Mouse (Mus musculus) frontal cortex, postnatal 25 days (tissue): ENCODE measurements around the gene Myo18a.
"Not testable (repeated sequence)": the region's sequence is repeated elsewhere in the genome, so short reads cannot be mapped to it uniquely, and the experiment has no call there.

Experiments used
- DNase-seq, 2 experiments: peaks; one replicate each; pipeline ENCODE4 v3.0.0; 2022; ENCODE audit warnings: low spot score in 2 of 2

The Myo18a gene

DNA sequence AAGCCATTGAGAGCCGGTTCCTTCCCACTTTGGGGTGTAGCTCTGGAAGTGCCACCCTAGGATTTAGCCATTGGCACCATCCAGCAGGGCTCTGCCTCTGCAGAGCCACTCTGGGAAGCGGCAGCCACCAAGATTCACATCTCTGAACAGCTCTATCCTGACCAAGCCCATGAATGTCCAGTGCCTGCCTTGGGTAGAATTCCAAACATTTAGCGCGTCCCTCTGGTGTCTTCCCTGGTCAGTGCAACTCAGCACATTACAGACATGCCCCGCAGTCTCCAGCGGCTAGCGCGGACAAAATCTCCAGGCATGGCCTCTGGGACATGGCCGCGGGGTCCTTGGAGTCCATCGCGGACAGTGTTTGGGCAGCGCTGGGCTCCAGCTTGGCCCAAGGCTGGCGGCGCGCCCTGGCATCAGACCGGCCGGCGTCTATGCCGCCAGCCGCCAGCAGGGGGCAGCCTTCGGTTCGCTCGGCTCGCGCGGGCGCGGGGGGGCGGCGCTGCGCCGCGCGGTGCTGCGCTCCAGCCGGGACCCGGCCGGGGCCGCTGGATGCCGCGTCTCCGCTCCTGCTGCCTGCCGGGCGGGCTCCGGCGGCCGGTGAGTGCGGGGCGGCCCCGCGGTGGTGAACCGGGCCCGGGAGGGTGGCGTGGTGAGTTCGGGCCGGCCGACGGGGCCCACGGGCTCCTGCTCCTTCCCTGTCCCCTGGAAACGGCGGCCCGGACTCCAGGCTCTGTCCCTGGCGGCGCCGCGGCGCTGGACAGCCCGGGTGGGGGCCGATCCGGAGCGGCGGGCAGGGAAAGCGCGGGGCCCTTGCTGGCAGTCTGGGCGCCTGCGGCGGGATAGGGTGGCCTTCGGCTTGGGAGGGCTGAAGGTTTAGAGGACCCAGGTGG lies at the start of gene Myo18a:
Gene Myo18a (plus strand): TSS at position 464 of the 890 bp plus-strand sequence.
- peak; percentile 67 to 74 for DNase-seq

DNA sequence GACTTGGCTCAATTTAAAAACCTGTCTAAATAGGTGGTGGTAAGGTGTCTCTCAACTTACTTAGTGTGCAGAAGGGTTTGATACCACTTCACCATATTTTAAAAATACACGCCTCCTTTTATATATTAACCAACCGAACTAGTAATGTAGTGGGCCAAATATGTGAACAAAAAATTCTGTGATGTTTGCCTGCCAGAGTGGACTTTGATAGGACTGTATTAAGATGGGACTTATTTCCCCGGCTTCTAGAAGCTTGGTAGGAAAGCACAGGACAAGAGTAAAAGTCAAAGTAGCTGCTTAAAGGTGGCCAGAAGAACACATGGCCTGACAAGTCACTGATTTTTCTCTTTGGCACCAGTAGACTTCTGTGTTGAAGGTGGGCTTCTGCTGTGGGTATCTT lies 49.3 kb upstream of the Myo18a start:
- DNase-seq = no peak

DNA sequence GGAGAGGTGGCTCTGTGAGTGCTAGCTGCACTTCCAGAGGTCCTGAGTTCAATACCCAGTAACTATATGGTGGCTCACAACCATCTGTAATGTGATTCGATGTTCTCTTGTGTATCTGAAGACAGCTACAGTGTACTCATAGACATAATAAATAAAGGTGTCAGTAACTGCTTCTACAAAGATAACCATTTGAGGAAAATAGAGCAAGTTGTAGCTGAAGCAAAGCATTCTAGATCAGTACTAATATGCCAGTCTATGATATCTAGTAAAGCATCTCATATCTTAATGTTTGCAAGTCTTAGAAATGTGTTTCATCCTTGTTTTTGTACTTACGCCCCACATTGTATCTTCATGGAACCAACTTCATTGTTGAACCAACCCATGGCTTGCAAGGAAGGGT lies 44.0 kb upstream of the Myo18a start:
- DNase-seq = no peak

DNA sequence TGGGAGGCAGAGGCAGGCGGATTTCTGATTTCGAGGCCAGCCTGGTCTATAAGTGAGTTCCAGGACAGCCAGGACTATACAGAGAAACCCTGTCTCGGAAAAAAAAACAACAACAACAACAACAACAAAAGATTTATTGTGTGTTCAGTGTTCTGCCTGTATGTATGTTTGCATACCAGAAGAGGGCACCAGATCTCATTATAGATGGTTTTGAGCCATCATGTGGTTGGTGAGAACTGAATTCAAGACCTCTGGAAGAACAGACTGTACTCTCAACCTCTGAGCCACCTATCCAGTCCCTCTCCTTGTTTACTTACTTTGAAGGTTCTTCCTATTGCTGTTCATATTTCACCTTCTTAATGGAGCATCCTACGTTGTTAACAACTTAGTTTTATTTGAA lies 41.7 kb upstream of the Myo18a start:
- no peak for DNase-seq

DNA sequence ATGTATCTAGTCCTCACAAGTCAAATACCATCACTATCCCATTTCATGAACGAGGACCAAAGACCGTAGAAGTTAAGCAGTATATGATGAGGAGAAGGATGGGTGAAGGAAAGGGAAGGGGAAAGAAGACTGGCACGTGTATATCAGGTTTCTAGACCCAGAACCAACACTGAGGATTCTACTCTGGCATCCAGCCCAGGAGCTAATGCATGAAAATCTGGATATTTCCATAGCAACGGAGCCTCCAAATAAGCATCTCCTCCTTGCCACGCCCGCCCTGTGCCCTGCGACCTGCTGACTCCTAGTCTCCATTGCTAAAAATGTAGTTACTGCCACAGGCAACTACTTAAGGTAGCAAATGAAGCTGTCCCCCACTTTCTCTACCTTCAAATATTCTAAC lies 38.3 kb upstream of the Myo18a start:
- no peak for DNase-seq

DNA sequence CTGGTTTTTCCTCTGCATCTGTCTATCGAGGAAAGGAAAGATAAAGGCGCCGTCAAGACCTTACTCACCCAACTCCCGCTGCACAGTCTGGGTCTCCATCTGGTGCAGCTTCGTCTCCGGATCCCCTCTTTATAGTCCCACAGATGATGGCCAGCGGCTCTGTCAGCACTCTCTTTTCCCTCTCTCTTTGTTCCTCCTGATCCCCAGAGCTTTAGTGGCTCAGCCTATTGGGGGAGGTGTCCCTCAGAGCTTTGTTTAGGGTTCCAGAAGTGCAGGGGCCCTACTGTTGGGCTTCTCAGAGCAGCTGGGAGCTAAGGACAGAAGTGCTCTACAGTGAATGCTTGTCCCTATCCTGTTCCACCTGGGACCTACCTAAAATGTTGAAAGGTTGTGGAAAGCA lies 37.9 kb upstream of the Myo18a start, which contains the start of gene Cryba1:
Gene Cryba1 (minus strand): TSS at position 101 of the 400 bp plus-strand sequence.
- DNase-seq = no peak

DNA sequence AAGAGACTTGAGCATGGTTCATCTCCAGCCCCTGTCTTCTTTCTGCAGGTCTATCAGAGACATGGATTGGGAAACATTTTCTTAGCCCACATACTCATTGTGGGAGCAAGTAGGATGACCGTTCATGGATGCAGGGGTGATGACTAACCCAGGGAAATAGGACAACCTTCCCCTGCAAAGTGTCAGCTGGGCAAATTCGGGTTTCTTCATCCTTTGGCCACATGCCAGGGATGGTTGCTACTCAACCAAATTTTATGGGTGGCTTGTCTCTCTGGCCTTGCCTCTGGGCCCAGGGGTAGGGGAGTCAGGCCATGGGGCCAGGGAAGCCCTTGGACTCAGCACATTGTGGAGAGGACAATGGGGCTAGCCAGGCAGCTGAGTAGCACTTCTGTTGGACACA lies 34.5 kb upstream of the Myo18a start:
- no peak for DNase-seq

DNA sequence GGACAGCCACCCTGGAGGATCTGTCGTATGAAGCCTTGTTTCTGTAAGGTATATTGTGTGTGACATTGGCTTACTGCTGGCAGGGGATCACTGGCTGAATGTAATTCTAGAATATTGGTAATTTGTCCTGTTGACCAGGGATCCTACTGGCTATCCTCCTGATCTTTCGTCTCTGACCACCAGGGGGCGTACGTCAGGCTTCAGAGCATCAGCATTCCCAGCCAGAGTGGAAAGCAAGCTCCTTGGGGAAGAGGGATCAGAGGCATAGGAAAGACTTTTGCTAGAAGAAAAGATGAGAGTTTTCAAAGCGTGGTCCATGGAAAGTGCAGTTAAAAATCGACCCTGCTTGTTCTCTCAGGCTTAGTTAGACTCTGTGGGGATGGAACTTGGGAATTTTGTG lies 25.8 kb upstream of the Myo18a start:
- peak; percentile 71 to 82 for DNase-seq

DNA sequence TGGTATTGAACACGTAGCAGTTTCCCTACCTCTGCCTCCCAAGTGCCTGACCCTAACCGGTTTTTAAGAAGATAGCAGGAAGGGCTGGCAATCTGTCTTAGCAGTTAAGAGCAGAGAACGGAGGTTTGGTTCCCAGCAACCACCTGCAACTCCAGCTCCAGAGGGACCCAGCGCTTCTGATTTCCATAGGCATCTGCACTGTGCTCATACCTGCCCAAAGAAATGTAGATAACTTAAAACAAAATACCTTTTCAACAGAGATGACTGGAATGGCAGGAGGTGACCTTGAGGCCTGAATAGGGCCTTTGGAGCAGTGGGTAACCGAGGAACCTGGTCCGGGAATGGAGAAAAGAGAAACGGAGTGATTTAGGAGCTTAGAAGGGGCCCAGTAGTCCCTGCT lies 24.5 kb upstream of the Myo18a start:
- DNase-seq = no peak

DNA sequence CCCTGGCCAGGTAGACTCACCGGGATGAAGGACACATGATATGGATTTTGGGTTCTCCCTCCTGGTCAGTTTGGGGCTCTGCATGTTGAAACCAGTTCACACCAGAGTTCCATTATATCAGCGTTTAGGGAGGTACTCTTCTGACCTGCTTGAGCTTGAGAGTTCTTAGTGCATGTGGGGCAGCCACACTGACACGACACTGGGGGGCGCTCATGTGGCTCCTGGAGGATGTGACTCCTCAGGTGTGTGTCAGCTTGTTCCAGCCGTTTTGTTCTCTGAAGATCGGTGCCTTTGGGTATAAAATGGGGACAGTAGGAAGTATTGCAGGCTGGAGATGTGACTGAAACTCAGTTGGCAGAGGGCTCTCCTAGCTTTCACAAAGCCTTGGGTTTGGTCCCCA lies 19.1 kb upstream of the Myo18a start:
- no peak for DNase-seq

DNA sequence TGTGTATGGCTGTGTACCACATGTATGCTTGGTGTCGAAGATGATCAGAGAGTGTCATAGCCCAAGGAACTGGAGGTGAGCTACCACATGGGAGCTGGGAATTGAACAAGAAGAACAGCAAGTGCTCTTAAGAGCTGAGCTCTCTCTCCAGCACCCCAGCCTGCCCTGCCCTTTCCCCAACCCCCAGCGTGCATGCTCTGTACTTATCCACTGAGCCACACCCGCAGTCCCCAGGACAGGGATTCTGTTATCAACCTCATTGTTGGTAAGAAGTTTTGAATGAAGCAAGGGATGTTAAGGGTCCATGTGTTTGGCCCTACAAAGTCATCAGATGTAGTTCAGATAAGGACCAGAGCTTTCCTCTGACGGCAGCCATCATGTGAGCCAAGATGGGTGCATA lies 16.4 kb upstream of the Myo18a start:
- DNase-seq = no peak

DNA sequence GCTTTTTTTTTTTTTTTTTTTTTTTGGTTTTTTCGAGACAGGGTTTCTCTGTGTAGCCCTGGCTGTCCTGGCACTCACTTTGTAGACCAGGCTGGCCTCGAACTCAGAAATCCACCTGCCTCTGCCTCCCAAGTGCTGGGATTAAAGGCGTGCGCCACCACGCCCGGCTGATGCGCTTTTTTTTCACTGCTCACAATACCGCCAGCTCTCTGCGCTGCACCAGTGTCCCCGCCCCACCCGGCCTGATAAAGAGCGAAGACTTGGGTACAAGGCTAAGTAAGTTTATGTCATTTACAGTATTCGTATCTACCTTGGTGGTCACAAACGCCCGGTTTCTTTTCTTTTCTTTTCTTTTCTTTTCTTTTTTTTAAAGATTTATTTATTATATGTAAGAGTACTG lies 15.9 kb upstream of the Myo18a start:
- DNase-seq = not testable (repeated sequence)

DNA sequence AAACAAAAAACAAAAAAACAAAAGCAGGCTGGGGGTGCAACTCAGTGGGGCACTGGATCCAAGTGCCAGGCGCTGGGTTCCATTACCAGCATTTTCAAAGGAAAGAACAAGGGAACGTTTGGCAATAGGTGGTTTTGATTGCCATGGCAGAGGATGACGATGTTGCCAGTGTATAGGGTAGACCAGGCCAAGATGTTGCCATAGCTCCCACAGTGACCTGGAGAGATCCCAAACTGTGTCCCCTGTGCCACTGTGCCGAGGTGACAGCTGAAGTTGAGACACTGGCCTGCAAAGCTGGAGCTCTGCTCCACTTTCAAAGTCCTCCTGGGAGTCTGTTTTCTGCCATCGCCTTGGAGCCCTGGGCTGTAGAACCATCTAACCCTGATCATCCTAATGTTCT lies 14.1 kb upstream of the Myo18a start:
- no peak for DNase-seq

DNA sequence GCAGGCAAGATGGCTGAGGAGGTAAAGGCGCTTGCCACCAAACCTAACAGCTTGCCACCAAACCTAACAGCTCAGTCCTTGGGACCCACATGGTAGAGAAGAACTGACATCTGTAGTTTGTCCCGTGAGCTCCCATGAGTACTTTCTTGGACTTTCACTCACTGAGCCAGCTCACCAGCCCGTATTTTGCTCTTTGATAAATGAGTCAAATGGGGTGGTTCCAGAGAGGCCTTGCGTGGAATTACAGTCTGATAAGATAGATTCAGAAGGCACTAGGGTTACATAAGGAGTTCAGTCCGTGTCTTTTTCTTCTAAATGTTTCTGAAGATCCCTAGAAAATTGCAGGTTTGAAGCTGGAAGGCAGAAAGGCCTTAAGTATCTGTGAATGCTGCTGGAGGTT lies 10.5 kb upstream of the Myo18a start:
- no peak for DNase-seq

DNA sequence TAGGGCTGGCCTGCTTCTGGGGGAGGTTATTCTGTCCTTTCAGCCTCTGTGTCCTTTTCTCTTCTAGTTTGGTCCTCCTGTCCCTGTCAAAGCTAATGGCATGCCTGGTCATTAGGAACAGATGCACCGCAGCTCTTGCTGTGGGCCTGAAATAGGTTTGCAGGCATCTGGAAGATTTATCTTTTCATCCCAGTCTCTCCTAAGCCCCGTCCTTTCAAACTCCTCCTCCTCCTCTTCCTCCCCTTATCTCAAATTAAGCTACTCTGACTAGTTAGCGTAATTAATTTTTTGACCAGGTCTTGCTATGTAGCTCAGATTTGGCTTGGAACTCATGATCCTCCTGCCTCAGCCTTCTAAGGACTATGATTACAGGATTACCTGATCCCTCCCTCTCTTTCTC lies 9.6 kb upstream of the Myo18a start:
- no peak for DNase-seq

DNA sequence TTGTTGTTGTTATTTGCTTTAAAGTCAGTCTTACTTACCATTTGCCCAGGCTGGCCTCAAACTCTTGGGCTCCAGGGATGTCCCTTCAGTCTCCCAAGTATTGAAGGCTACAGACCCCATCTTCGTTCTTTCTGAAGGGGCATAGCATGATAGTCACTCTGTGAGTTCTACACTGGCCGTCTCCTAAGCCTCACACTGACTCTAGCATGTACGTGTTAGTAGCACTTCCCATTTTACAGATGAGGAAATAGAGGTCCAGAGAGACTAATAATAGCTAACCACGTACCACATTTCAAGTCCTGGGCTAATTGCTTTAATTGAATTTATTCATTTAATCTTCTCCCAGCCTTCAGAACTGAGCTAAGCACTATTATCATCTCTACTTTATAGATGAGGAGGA lies 3.0 kb upstream of the Myo18a start:
- DNase-seq = no peak

DNA sequence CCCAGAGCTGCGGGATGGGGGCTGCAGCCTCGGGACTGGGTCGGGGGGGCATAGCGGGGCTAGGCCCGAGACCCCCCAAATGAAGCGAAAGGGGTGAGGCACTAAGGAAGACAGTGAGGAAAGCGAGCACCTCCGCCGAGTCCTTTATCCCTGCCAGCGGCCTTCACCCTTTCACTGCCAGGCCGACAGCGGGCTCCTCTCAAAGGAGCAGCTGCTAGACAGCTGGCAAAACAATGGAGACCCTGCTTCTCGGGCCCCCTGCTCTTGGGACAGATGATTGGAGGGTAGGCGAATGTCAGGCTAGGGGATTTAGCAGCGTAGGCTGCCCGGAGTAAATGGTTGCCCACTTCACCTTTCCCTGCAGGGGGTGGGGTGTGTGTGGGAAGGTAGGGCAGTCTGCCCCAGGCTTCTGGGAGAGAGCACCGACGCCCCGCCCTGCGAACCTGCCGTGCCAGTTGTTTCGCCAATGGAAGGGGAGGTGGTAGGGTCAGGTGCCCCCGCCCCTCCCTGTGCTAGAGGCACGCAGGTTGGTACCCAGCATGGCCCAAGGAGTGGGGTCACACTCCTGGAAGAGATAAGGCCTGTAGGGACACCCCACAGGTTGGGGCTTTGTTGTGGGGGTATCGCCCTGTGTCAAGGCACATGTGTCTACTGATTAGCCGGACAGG lies 761 bp downstream of the Myo18a start:
- DNase-seq = peak in 1 of 2 experiments; percentile 21

DNA sequence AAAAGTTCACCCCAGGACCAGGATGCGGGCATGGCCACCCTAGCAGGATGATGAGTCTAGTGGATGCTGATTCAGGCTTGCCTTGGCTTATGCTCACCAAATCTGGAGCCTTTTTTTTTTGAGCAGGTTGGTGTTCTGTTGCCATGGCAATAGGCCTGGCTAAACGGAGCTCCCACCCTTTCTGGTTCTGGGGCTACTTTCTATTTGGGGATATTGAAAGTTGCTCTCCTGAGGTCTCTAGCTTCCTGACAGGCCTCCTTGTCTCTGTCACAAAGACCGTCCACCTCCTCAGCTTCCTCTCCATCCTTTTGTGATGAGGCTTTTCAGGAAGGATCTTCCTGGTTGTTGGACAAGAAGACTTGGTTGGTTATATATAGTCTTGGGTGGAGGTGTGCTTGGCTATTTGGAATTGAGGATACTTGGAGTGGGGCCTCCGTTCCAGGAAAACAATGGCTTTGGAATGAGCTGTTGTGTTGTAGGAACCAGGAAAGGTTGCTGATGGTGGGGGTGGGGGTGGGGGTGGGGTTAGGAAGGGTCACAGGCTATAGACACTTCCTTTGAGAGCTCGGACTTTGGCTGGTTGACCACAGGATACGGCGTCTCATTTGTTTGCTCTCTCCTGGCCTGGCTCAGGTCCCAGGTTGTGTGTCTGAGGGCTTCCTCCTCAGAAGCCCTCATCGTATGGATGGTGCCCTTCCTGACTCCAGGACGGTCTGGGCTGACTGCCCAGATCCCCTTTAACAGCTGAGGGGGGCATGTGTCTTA lies 1.8 kb downstream of the Myo18a start:
- peak in 1 of 2 experiments; percentile 22 for DNase-seq

DNA sequence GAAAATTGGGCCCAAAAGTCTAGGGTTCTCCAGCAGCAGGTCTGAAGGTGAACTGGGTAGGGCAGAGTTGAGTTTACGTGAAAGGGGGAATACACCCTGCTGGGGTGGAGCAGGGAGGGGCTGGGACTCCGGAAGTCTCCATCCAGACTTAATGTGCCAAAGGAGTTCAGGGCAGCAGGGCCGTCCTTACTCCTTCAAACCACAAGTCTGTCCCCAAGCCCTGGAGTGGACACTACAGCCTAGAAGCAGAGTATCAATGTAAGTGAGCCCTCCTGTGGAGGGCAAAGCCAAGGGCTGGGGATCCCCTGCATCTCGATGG lies 2.4 kb downstream of the Myo18a start:
- no peak for DNase-seq

DNA sequence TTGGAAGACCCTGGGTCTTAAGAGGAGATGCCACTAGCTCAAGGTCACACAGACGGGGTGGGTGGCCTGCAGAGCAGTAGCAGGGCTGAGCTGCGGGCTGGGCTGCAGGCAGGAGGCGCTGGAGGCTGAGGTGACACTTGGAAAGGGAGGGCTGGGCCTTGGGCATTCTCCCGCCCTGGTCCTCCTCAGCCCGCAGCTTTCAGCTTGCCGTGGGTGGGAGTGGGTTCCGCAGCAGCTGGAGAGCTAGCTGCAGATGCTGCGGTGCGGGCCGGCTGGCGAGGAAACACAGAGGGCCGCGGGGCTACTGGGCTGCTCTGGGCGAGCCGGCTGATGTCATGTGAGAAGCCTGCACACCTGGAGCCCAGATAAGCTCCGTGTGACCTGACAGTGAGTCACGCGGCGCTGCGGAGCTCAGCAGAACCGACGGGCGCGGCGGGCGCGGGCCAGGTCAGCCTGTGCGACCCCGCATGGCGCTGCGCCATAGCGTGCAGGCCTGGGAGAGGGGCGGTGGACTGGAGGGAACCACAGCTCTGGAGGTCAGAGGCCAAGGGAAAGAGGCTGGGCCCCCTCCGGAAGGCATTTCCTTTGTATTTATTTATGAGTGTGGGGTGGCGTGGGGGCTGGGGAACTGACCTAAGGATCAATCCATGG lies 3.4 kb downstream of the Myo18a start:
- peak in 1 of 2 experiments; percentile 31 for DNase-seq

DNA sequence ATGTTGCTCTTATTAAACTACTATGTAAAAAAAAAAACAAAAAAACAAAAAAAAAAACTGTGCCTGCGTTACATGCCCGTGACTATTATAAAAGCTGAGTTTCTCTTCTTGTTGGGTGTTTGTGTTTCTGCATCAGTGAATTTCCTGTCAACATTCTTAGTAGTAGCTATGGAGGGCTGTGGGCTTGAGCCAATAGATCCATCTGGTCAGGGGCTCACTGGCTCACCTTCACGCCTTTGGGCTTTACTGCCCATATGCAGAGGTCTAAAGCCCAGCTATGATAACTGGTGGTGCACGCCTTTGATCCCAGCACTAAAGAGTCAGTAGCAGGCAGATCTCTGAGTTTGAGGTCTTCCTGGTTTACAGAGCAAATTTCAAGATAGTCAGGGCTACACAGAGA lies 6.5 kb downstream of the Myo18a start:
- no peak for DNase-seq

DNA sequence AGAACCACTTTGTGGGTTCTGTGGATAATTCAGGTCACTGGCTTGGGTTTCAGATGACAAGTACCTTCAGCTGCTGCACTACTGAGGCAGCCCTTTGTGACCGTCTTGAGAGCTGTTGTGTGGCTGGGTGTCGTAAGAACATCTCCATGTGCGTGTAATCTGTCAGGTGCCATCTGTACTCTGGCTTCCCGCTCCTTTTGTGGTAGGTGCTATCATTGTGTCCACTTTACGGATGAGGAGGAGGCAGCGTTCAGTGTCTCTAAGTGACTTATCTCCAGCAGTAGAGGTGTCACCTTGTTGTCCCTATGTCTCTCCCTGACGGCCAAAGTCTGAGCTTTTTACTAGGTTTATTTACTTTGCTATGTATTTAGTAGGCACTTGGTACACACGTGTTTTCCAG lies 7.3 kb downstream of the Myo18a start:
- no peak for DNase-seq
